Mouse (Mus musculus) hindbrain, embryonic 11.5 days (tissue): ENCODE measurements at regions not wholly inside any gene's neighbourhood (a gene's known extent, or its start where the extent isn't known, plus 50 kb on each side); places are given as distances from the start of the nearest gene placed in this dataset.

Source experiments
- ATAC-seq: fragments of 200-750 bp; cut with Nextera tagmentation; 2 replicates; pipeline ENCODE4 v1.8.0; 2017; ENCODE audit warnings: mild to moderate bottlenecking, moderate TSS enrichment, moderate library complexity; ENCODE audit not compliant: low FRiP score
- DNase-seq: peaks from one replicate; pipeline ENCODE4 v3.0.0-alpha.2; 2015; ENCODE audit warnings: low spot score
- H3K27ac ChIP-seq: fragments of 300-500 bp; sonication (generic); 2 replicates; pipeline ENCODE4 v1.5.1; 2014; ENCODE audit warnings: mild to moderate bottlenecking, low read depth, low read length
- H3K27me3 ChIP-seq: fragments of 300-500 bp; sonication (generic); 2 replicates; pipeline ENCODE4 v1.6.1; 2014; ENCODE audit warnings: mild to moderate bottlenecking, low read length, moderate library complexity, mixed read lengths; ENCODE audit not compliant: control insufficient read depth, insufficient read depth
- H3K36me3 ChIP-seq: fragments of 300-500 bp; sonication (generic); 2 replicates; pipeline ENCODE4 v1.6.1; 2014; ENCODE audit warnings: mild to moderate bottlenecking, low read length, moderate library complexity, mixed read lengths; ENCODE audit not compliant: control insufficient read depth, insufficient read depth
- H3K4me1 ChIP-seq: fragments of 300-500 bp; sonication (generic); replicated peaks from 2 replicates; pipeline ENCODE4 v1.6.1; 2014; ENCODE audit warnings: low read length, mixed read lengths; ENCODE audit not compliant: control insufficient read depth, insufficient read depth
- H3K4me2 ChIP-seq: fragments of 300-500 bp; sonication (generic); replicated peaks from 2 replicates; pipeline ENCODE4 v1.6.1; 2014; ENCODE audit warnings: mild to moderate bottlenecking, low read depth, low read length
- H3K4me3 ChIP-seq: fragments of 300-500 bp; sonication (generic); 2 replicates; pipeline ENCODE4 v1.5.1; 2014; ENCODE audit warnings: low read depth, low read length
- H3K9ac ChIP-seq: fragments of 300-500 bp; sonication (generic); 2 replicates; pipeline ENCODE4 v1.6.1; 2014; ENCODE audit warnings: low read depth, low read length
- H3K9me3 ChIP-seq: fragments of 300-500 bp; sonication (generic); 2 replicates; pipeline ENCODE4 v1.6.1; 2016; ENCODE audit warnings: low read length; ENCODE audit not compliant: control insufficient read depth
- WGBS: fragments of 180-500 bp; shearing (Covaris S2); extraction: QIAGEN DNeasy Blood & Tissue Kit; methylation state at CpG from one replicate; pipeline ENCODE4 v1.1.7; 2014; 5-methylcytosine and 5-hydroxymethylcytosine counted together

GRCm38 (mm10) chr12:54265852-54266251, 62.2 kb upstream of the Egln3 start:
- WGBS, result 88% methylated on average over 3 of the region's 3 CpGs
- no peak overlapping the region for H3K9ac ChIP-seq
- no peak overlapping the region for H3K27ac ChIP-seq
- ATAC-seq (no peak), DNase-seq (no peak)
- H3K36me3 ChIP-seq, result no peaks in the 10 kb centered on the region
- no peaks in the 10 kb centered on the region; the same call in 1 of the 2 replicates for H3K4me1 ChIP-seq
- no peaks in the 10 kb centered on the region for H3K9me3 ChIP-seq
- H3K4me2 ChIP-seq, result no peak overlapping the region
- H3K27me3 ChIP-seq, result no peaks in the 10 kb centered on the region
- no peak overlapping the region for H3K4me3 ChIP-seq

- ATAC-seq (no peak), DNase-seq (no peak)
- H3K27ac ChIP-seq, result no peak overlapping the region
- 73% methylated on average over 14 of the region's 14 CpGs for WGBS
- no peaks in the 10 kb centered on the region for H3K27me3 ChIP-seq
- H3K4me2 ChIP-seq, result no peak overlapping the region
- no peak overlapping the region for H3K4me3 ChIP-seq
- H3K36me3 ChIP-seq, result no peaks in the 10 kb centered on the region
- H3K9me3 ChIP-seq, result no peaks in the 10 kb centered on the region
- H3K9ac ChIP-seq, result no peak overlapping the region
- no peaks in the 10 kb centered on the region; the same call in 1 of the 2 replicates for H3K4me1 ChIP-seq
These were observed 61.5 kb upstream of the Egln3 start for GRCm38 (mm10) chr12:54264893-54265835.

- 71% methylated on average over 4 of the region's 4 CpGs for WGBS
- DNase-seq (no peak), ATAC-seq (no peak)
These were observed 60.7 kb upstream of the Egln3 start for GRCm38 (mm10) chr12:54264418-54264733.

GRCm38 (mm10) chr12:54263733-54264417, 60.2 kb upstream of the Egln3 start:
- ATAC-seq, result no peak
- no peaks in the 10 kb centered on the region for H3K27me3 ChIP-seq
- no peaks in the 10 kb centered on the region for H3K9me3 ChIP-seq
- H3K4me3 ChIP-seq, result no peak overlapping the region
- no peaks in the 10 kb centered on the region; the same call in 1 of the 2 replicates for H3K4me1 ChIP-seq
- no peaks in the 10 kb centered on the region for H3K36me3 ChIP-seq
- no peak overlapping the region for H3K9ac ChIP-seq
- no peak for DNase-seq
- no peak overlapping the region for H3K27ac ChIP-seq
- no peak overlapping the region for H3K4me2 ChIP-seq
- WGBS, result 70% methylated on average over 13 of the region's 13 CpGs

More at GRCm38 (mm10) chr12:54264418-54264733, 60.7 kb upstream of the Egln3 start:
- Histone ChIP-seq H3K36me3 (no peaks in the 10 kb centered on the region), H3K9ac (no peak overlapping the region), H3K9me3 (no peaks in the 10 kb centered on the region), H3K4me2 (no peak overlapping the region), H3K4me3 (no peak overlapping the region), H3K27me3 (no peaks in the 10 kb centered on the region), H3K27ac (no peak overlapping the region), H3K4me1 (no peaks in the 10 kb centered on the region; the same call in 1 of the 2 replicates)

- no peak overlapping the region for H3K27ac ChIP-seq
- DNase-seq, result no peak
- no peaks in the 10 kb centered on the region for H3K9me3 ChIP-seq
- H3K27me3 ChIP-seq, result no peaks in the 10 kb centered on the region
- no peak overlapping the region for H3K9ac ChIP-seq
- no peak overlapping the region for H3K4me2 ChIP-seq
- WGBS, result 78% methylated on average over 11 of the region's 11 CpGs
- H3K4me3 ChIP-seq, result no peak overlapping the region
- no peaks in the 10 kb centered on the region for H3K36me3 ChIP-seq
- no peak for ATAC-seq
- H3K4me1 ChIP-seq, result no peaks in the 10 kb centered on the region; the same call in 1 of the 2 replicates
These were observed 58.8 kb upstream of the Egln3 start for GRCm38 (mm10) chr12:54262236-54263005.

GRCm38 (mm10) chr12:54261426-54261825, 57.8 kb upstream of the Egln3 start:
- WGBS, result 92% methylated on average over 5 of the region's 5 CpGs
- no peak overlapping the region for H3K27ac ChIP-seq
- H3K4me3 ChIP-seq, result no peak overlapping the region
- H3K9ac ChIP-seq, result no peak overlapping the region
- H3K4me1 ChIP-seq, result no peaks in the 10 kb centered on the region; the same call in 1 of the 2 replicates
- no peak for DNase-seq
- no peak overlapping the region for H3K4me2 ChIP-seq
- no peaks in the 10 kb centered on the region for H3K36me3 ChIP-seq
- no peaks in the 10 kb centered on the region for H3K9me3 ChIP-seq
- no peaks in the 10 kb centered on the region for H3K27me3 ChIP-seq
- no peak for ATAC-seq

- no peak overlapping the region for H3K4me2 ChIP-seq
- H3K27me3 ChIP-seq, result no peaks in the 10 kb centered on the region
- ATAC-seq (no peak), DNase-seq (no peak)
- H3K27ac ChIP-seq, result no peak overlapping the region
- no peak overlapping the region for H3K4me3 ChIP-seq
- 83% methylated on average over 6 of the region's 6 CpGs for WGBS
- no peaks in the 10 kb centered on the region; the same call in 1 of the 2 replicates for H3K4me1 ChIP-seq
- H3K36me3 ChIP-seq, result no peaks in the 10 kb centered on the region
- H3K9ac ChIP-seq, result no peak overlapping the region
- no peaks in the 10 kb centered on the region for H3K9me3 ChIP-seq
These were observed 56.8 kb upstream of the Egln3 start for GRCm38 (mm10) chr12:54260502-54260901.

- H3K4me3 ChIP-seq, result no peak overlapping the region
- no peak overlapping the region for H3K27ac ChIP-seq
- 58% methylated on average over 7 of the region's 7 CpGs for WGBS
- ATAC-seq (no peak), DNase-seq (no peak)
- no peak overlapping the region for H3K9ac ChIP-seq
- no peaks in the 10 kb centered on the region for H3K27me3 ChIP-seq
- H3K36me3 ChIP-seq, result no peaks in the 10 kb centered on the region
- no peaks in the 10 kb centered on the region for H3K9me3 ChIP-seq
- H3K4me1 ChIP-seq, result no peaks in the 10 kb centered on the region
- no peak overlapping the region for H3K4me2 ChIP-seq
These were observed 54.2 kb upstream of the Egln3 start for GRCm38 (mm10) chr12:54257776-54258433.
